ENCODE assay signal across 13 mouse cellular contexts in the genomic region with DNA sequence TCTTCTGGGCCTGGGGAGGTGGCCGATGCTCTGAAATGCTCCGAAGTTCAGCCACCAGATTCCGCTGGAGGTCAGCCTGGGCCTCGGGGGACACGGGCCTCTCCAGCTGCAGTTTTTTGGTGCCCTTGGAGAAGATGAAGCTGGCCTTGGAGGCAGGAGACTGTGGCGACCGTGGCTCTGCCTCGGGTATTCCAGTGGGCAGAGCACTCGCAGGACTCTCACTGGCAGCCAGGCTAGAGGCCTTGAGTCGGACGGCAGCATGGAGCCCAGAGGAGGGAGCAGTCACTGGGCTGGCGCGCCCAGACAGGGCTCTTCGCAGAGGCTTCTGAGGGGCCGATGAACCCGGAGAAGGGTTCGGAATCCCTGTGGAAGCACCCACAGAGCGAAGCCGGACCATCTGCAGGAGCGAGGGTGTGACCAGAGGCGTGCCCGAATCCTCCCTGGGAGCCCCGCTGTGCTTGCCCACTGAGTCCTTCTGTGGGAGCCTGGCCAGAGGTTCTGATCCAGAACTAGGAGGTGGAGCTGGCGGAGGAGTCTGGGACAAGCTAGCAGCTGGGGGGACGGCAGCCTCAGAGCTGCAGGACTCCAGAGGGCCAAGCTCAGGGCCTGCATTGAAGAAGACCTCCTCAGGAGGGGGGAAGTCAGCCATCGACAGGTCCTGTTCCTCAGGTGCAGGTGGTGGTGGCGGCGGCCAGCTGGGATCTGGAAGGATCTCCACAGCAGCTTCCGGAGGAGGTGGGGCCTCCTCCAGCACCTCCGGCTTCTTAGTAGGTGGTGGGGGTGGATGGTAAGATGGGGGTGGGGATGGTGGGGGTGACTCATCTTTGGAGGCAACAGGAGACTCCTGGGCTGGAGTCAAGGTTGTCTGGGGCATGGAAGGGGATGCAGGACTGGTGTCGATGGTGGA. TPM values are rescaled to one million over a fixed set of nuclear protein-coding genes. Genes with fewer than 3 reads are reported as not detected.
A peak's percentile ranks its signal among the peaks of the same experiment; 100 is the strongest.
DNase-seq lines count a peak whose midpoint lies in the region; ATAC-seq lines count a peak whose summit lies in the region.
"Had no signal": no experiment of that assay in that cellular context is flagged by ENCODE, and none has a peak within 500 bp of the region (broad histone marks: within the 10 kb centered on the region; RNA-seq: fewer than 3 reads in every experiment).

No protein-coding gene starts in this region.

- DNase-seq in cerebellum, adult 8-10 months = peak; percentile 35
- no peak for DNase-seq in cerebellum, adult 11 months
- DNase-seq in kidney, postnatal 10 days = no peak
- DNase-seq in R1 (ENCODE audit: low read depth, low spot score) = peak; percentile 91
- peak; percentile 49 to 51 for DNase-seq in heart, postnatal 10 days
- no peak for DNase-seq in kidney, postnatal 36 days

- H3K9me3 ChIP-seq in kidney, embryonic 16.5 days (ENCODE audit: low read length) = no peaks in the 10 kb centered on the region
- H3K9me3 ChIP-seq: hindbrain, embryonic 15.5 days had no signal

- ATAC-seq in kidney, embryonic 16.5 days (ENCODE audit: low FRiP score, low TSS enrichment) = no peak
- ATAC-seq in erythroid progenitor cell, adult 5-6 weeks (replicated peaks; ENCODE audit: low FRiP score, poor library complexity, severe bottlenecking) = no peak
- ATAC-seq: lung, postnatal 0 days had no signal

- H3K9ac ChIP-seq in kidney, embryonic 16.5 days (replicated peaks; ENCODE audit: low read length) = 0 out of 2 replicates have a peak overlapping the region, but pooled peaks have one; percentile 18

- H3K27me3 ChIP-seq in kidney, embryonic 16.5 days (ENCODE audit: insufficient read depth, low read length) = no peaks in the 10 kb centered on the region
- H3K27me3 ChIP-seq: hindbrain, embryonic 15.5 days had no signal

- H3K27ac ChIP-seq in kidney, embryonic 16.5 days (ENCODE audit: low read length) = no peak overlapping the region
- H3K27ac ChIP-seq: hindbrain, embryonic 15.5 days; kidney, postnatal 0 days; stomach, postnatal 0 days had no signal

- H3K4me3 ChIP-seq in kidney, embryonic 16.5 days (ENCODE audit: low read length) = no peak overlapping the region

- H3K4me2 ChIP-seq in kidney, embryonic 16.5 days (replicated peaks; ENCODE audit: low read depth, low read length) = no peak overlapping the region

- peaks cover 30% of the 10 kb centered on the region for H3K4me1 ChIP-seq in kidney, embryonic 16.5 days (ENCODE audit: insufficient read depth, low read length)

- WGBS in kidney, embryonic 16.5 days = 77% methylated on average over 30 of the region's 31 CpGs

- intact Hi-C loops in heart, postnatal 10 days (cut with DNase I) = no loop called here

- peaks cover 60% of the 10 kb centered on the region for H3K36me3 ChIP-seq in kidney, embryonic 16.5 days (ENCODE audit: insufficient read depth, low read length)

RNA-seq across cellular contexts. Expression of a gene that starts 32.7 kb away (rescaled TPM):
- polyA plus RNA-seq in kidney, embryonic 16.5 days (2015; fragmentation: Nextera tagmentation; extraction: Ambion mirVana) = 85.0 and 89.6 TPM in 2 replicates
- total RNA-seq in heart, postnatal 10 days (2021) = 10 to 100 TPM; 38.8 to 39.2 TPM
- total RNA-seq in erythroid progenitor cell, adult 5-6 weeks (2015; ENCODE audit: low replicate concordance) = 21.0 and 29.9 TPM in 2 replicates
- 25.3 and 61.2 TPM in 2 replicates for total RNA-seq in erythroid progenitor cell, adult 5-6 weeks (2017; ENCODE audit: low replicate concordance)

RNA-seq across cellular contexts. Expression of a gene that starts 32.7 kb away (rescaled TPM):
- polyA plus RNA-seq in kidney, embryonic 16.5 days (2015; fragmentation: Nextera tagmentation; extraction: Ambion mirVana) = 23.2 and 25.6 TPM in 2 replicates
- total RNA-seq in heart, postnatal 10 days (2021) = 10 to 100 TPM; 18.0 to 21.7 TPM
- 6.8 and 29.8 TPM in 2 replicates for total RNA-seq in erythroid progenitor cell, adult 5-6 weeks (2015; ENCODE audit: low replicate concordance)
- total RNA-seq in erythroid progenitor cell, adult 5-6 weeks (2017; ENCODE audit: low replicate concordance) = 8.1 and 11.6 TPM in 2 replicates

RNA-seq across cellular contexts. Expression of a gene that starts 38.9 kb away (rescaled TPM):
- 9.3 and 10.4 TPM in 2 replicates for polyA plus RNA-seq in kidney, embryonic 16.5 days (2015; fragmentation: Nextera tagmentation; extraction: Ambion mirVana)
- 1 to 10 TPM; 4.9 to 5.9 TPM for total RNA-seq in heart, postnatal 10 days (2021)
- not detected in 2 replicates for total RNA-seq in erythroid progenitor cell, adult 5-6 weeks (2015; ENCODE audit: low replicate concordance)
- total RNA-seq in erythroid progenitor cell, adult 5-6 weeks (2017; ENCODE audit: low replicate concordance) = not detected in 2 replicates
- total RNA-seq: neutrophil, adult 5-6 weeks had no signal

Comparison
In these comparisons a context has a peak if more than half of its experiments do, and no peak if none do; other contexts are left out.
1. DNase-seq: peak in cerebellum, adult 8-10 months (single experiment), R1 (single experiment) and heart, postnatal 10 days (2 of 2); none in cerebellum, adult 11 months (single experiment), kidney, postnatal 10 days (single experiment) and kidney, postnatal 36 days (0 of 2).
2. RNA of a gene that starts 38.9 kb away (total RNA-seq): 4.9 to 5.9 TPM in heart, postnatal 10 days; not detected in erythroid progenitor cell, adult 5-6 weeks; every median in the first group is over 4 times any median in the second.